Mouse (Mus musculus) C2C12 (cell line): ENCODE results near the gene Dpep3.

Experiments
- CEBPB ChIP-seq: IDR thresholded peaks from one replicate; pipeline ENCODE4 v1.6.1; 2011; ENCODE audit warnings: low read depth, mild to moderate bottlenecking, control low read depth, moderate library complexity
- CTCF ChIP-seq: IDR thresholded peaks from one replicate; pipeline ENCODE4 v1.5.1; 2011; ENCODE audit not compliant: control insufficient read depth, insufficient read depth, insufficient read length
- MAX ChIP-seq: IDR thresholded peaks from one replicate; pipeline ENCODE4 v1.6.1; 2011; ENCODE audit warnings: mild to moderate bottlenecking, control low read depth
- MYOD1 ChIP-seq: IDR thresholded peaks from one replicate; pipeline ENCODE4 v1.6.1; 2011; ENCODE audit warnings: low read depth; ENCODE audit not compliant: control insufficient read depth, insufficient read length
- MYOG ChIP-seq: IDR thresholded peaks from one replicate; pipeline ENCODE4 v1.6.1; 2011; ENCODE audit not compliant: control insufficient read depth, insufficient read length; ENCODE audit errors: extremely low read depth
- USF1 ChIP-seq: IDR thresholded peaks from one replicate; pipeline ENCODE4 v1.6.1; 2011; ENCODE audit warnings: low read depth, mild to moderate bottlenecking, control low read depth, moderate library complexity

- TF ChIP-seq CTCF = no peak
- TF ChIP-seq MAX = no peak
- TF ChIP-seq USF1 = no peak
- TF ChIP-seq CEBPB = no peak
- no peak for TF ChIP-seq MYOG
- no peak for TF ChIP-seq MYOD1
Observed at GRCm38 (mm10) chr8:105942542-105942941, 36.7 kb downstream of the Dpep3 start.
